Mouse (Mus musculus): ENCODE measurements at regions not wholly inside any gene's neighbourhood (a gene's known extent, or its start where the extent isn't known, plus 50 kb on each side); places are given as distances from the start of the nearest gene placed in this dataset.

- peak; percentile 58 to 70; a peak in 3 of 4 replicates for ATAC-seq (replicated peaks in 1 of 2; ENCODE audit: insufficient read depth in 1 of 2, low FRiP score in 2 of 2, low TSS enrichment in 1 of 2, low read depth in 1 of 2, poor library complexity in 2 of 2, severe bottlenecking in 2 of 2)
Measured at GRCm38 (mm10) chr5:64676946-64677588, 126.1 kb upstream of the Klf3 start.

- ATAC-seq (replicated peaks in 1 of 2; ENCODE audit: insufficient read depth in 1 of 2, low FRiP score in 2 of 2, low TSS enrichment in 1 of 2, low read depth in 1 of 2, poor library complexity in 2 of 2, severe bottlenecking in 2 of 2): no peak
Measured at GRCm38 (mm10) chr5:64678706-64679105, 124.5 kb upstream of the Klf3 start.

GRCm38 (mm10) chr5:64679996-64680625, 123.1 kb upstream of the Klf3 start:
- ATAC-seq (replicated peaks in 1 of 2; ENCODE audit: insufficient read depth in 1 of 2, low FRiP score in 2 of 2, low TSS enrichment in 1 of 2, low read depth in 1 of 2, poor library complexity in 2 of 2, severe bottlenecking in 2 of 2): no peak

GRCm38 (mm10) chr5:64681161-64681560, 122.0 kb upstream of the Klf3 start:
- no peak for ATAC-seq (replicated peaks in 1 of 2; ENCODE audit: insufficient read depth in 1 of 2, low FRiP score in 2 of 2, low TSS enrichment in 1 of 2, low read depth in 1 of 2, poor library complexity in 2 of 2, severe bottlenecking in 2 of 2)

- no peak for ATAC-seq (replicated peaks in 1 of 2; ENCODE audit: insufficient read depth in 1 of 2, low FRiP score in 2 of 2, low TSS enrichment in 1 of 2, low read depth in 1 of 2, poor library complexity in 2 of 2, severe bottlenecking in 2 of 2)
Measured at GRCm38 (mm10) chr5:64682326-64682845, 120.8 kb upstream of the Klf3 start.

- no peak for ATAC-seq (replicated peaks in 1 of 2; ENCODE audit: insufficient read depth in 1 of 2, low FRiP score in 2 of 2, low TSS enrichment in 1 of 2, low read depth in 1 of 2, poor library complexity in 2 of 2, severe bottlenecking in 2 of 2)
Measured at GRCm38 (mm10) chr5:64683419-64683818, 119.8 kb upstream of the Klf3 start.

- ATAC-seq (replicated peaks in 1 of 2; ENCODE audit: insufficient read depth in 1 of 2, low FRiP score in 2 of 2, low TSS enrichment in 1 of 2, low read depth in 1 of 2, poor library complexity in 2 of 2, severe bottlenecking in 2 of 2): no peak
Measured at GRCm38 (mm10) chr5:64684275-64684674, 118.9 kb upstream of the Klf3 start.

GRCm38 (mm10) chr5:64690148-64690547, 113.0 kb upstream of the Klf3 start:
- ATAC-seq (replicated peaks in 1 of 2; ENCODE audit: insufficient read depth in 1 of 2, low FRiP score in 2 of 2, low TSS enrichment in 1 of 2, low read depth in 1 of 2, poor library complexity in 2 of 2, severe bottlenecking in 2 of 2): no peak

GRCm38 (mm10) chr5:64691406-64692100, 111.6 kb upstream of the Klf3 start:
- ATAC-seq (replicated peaks in 1 of 2; ENCODE audit: insufficient read depth in 1 of 2, low FRiP score in 2 of 2, low TSS enrichment in 1 of 2, low read depth in 1 of 2, poor library complexity in 2 of 2, severe bottlenecking in 2 of 2): no peak

GRCm38 (mm10) chr5:64692335-64692734, 110.9 kb upstream of the Klf3 start:
- no peak for ATAC-seq (replicated peaks in 1 of 2; ENCODE audit: insufficient read depth in 1 of 2, low FRiP score in 2 of 2, low TSS enrichment in 1 of 2, low read depth in 1 of 2, poor library complexity in 2 of 2, severe bottlenecking in 2 of 2)

- no peak; a peak in 1 of 4 replicates for ATAC-seq (replicated peaks in 1 of 2; ENCODE audit: insufficient read depth in 1 of 2, low FRiP score in 2 of 2, low TSS enrichment in 1 of 2, low read depth in 1 of 2, poor library complexity in 2 of 2, severe bottlenecking in 2 of 2)
Measured at GRCm38 (mm10) chr5:64693616-64694015, 109.6 kb upstream of the Klf3 start.

- no peak for ATAC-seq (replicated peaks in 1 of 2; ENCODE audit: insufficient read depth in 1 of 2, low FRiP score in 2 of 2, low TSS enrichment in 1 of 2, low read depth in 1 of 2, poor library complexity in 2 of 2, severe bottlenecking in 2 of 2)
Measured at GRCm38 (mm10) chr5:64694606-64695005, 108.6 kb upstream of the Klf3 start.

GRCm38 (mm10) chr5:64696099-64696498, 107.1 kb upstream of the Klf3 start:
- no peak for ATAC-seq (replicated peaks in 1 of 2; ENCODE audit: insufficient read depth in 1 of 2, low FRiP score in 2 of 2, low TSS enrichment in 1 of 2, low read depth in 1 of 2, poor library complexity in 2 of 2, severe bottlenecking in 2 of 2)

- ATAC-seq (replicated peaks in 1 of 2; ENCODE audit: insufficient read depth in 1 of 2, low FRiP score in 2 of 2, low TSS enrichment in 1 of 2, low read depth in 1 of 2, poor library complexity in 2 of 2, severe bottlenecking in 2 of 2): no peak
Measured at GRCm38 (mm10) chr5:64697466-64697865, 105.7 kb upstream of the Klf3 start.

GRCm38 (mm10) chr5:64698458-64699116, 104.6 kb upstream of the Klf3 start:
- no peak for ATAC-seq (replicated peaks in 1 of 2; ENCODE audit: insufficient read depth in 1 of 2, low FRiP score in 2 of 2, low TSS enrichment in 1 of 2, low read depth in 1 of 2, poor library complexity in 2 of 2, severe bottlenecking in 2 of 2)

- no peak for ATAC-seq (replicated peaks in 1 of 2; ENCODE audit: insufficient read depth in 1 of 2, low FRiP score in 2 of 2, low TSS enrichment in 1 of 2, low read depth in 1 of 2, poor library complexity in 2 of 2, severe bottlenecking in 2 of 2)
Measured at GRCm38 (mm10) chr5:64700030-64700429, 103.2 kb upstream of the Klf3 start.

- no peak for ATAC-seq (replicated peaks in 1 of 2; ENCODE audit: insufficient read depth in 1 of 2, low FRiP score in 2 of 2, low TSS enrichment in 1 of 2, low read depth in 1 of 2, poor library complexity in 2 of 2, severe bottlenecking in 2 of 2)
Measured at GRCm38 (mm10) chr5:64701219-64701779, 101.9 kb upstream of the Klf3 start.

Data from hematopoietic stem cell, adult 5-6 weeks (primary cell).